Mouse (Mus musculus) cerebellum, adult 11-12 months (tissue): ENCODE measurements around the gene Decr2.

Experiments used
- DNase-seq: peaks from one replicate; pipeline ENCODE4 v3.0.0; 2022

Decr2 gene

DNA sequence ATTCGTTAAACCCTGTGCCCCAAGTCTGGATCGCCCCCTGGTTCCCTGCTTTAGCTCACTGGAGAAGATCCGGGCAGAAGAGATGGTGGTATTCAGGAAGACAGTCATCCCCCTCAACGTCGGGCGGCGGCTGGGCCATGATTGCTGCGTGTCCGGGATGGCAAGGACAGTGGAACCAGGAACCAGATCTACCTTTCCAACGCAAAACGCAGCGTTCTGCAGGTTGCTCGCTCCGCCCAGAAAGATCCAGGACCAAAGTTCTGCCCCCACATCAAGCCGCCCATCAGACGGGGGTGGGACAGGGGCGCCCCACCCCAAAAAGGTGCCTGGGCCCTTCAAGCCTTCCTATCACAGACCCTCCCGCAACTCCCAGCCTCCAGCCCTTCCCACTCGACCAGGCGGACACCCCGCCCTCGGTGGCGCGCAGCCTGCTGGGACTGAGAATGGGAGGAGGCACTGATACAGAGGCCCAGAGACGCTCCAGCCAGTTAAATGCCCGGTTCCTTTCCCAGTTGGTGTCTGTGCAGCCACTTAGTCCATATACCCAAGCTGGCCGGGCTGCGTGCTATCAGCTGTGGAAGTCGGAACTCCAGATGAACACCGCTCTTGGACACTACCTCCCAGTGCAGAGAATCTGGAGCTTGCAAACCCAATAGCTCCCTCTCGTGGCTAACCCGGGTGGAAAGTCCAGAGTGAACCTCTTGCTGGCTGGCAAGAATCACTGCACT, at the start of gene Decr2:
Decr2 (minus strand) TSS at position 433 of the 728 bp plus-strand sequence.
- peak; percentile 86 for DNase-seq

DNA sequence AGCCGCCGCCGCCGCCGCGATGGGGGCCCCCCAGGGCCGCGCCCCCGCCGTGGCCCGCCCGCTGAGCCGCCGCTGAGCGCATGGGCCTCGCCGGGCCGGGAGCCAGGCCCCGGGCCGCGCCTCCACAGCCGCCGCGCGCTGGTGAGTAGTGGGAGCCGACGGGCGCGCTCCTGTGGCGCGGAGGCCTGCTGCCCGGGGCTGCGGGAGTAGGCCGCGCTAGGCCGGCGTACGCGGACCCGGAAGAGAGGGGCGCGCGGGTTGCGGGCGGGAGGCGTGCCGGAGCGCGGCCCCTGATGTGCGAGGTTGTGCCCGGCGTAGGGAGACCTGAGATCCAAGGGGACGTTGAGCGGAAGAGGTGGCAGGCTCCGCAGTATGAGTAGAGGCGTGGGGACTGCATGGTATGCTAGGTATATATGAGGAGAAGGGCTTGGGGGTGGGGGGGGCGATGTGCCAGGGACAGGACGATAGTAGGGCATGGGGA, 48.8 kb upstream of the Decr2 start:
- no peak for DNase-seq

DNA sequence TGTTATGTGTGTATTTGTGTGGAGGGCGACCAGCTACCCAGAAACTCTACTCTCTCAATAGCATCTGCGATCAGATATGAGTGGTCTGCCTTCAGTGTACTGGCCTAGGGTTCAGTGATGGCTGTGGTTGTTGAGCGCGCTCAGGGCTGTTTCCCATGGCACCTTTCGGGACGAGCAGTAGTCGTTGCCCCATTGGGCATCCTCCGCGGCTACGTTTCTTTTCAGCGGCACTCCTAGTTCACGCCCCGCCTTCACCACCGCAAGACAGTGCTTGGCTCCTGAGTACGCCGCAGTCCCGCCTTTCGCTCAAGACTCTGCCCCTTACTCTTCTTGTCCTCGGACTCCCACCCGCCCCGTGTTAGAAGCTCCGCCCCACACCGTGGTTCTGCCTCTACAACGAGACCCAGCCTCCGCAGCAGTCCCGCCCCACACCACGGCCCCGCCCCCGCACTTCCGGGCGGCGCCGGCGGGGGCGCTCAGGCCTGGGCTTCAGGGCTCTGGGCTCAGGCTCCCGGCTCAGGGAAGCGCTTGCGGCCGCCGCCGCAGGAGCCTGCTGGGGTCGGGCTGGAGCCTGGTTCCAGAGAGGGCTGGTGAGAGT, 48.2 kb upstream of the Decr2 start, which contains the start of gene Axin1:
Axin1 (plus strand) TSS at position 450 of the 598 bp plus-strand sequence.
- peak; percentile 97 for DNase-seq

DNA sequence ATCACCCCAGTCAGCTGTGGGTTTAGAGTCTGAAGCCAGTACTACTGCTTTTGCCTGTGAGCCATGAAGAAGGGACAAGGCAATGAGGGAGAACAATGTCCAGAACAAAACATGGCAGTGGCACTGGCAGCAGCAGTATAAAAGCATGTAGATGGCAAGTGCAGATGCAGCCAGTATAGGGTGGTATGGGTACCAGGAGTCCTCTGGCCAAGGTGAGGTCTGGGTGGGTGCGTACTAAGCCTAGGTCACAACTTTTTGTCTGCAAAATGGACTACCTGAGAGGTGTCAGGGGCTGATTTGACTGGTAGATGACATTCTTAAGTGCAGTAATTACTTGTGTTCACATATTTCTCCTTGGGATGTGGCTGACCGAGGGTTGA, 47.6 kb upstream of the Decr2 start:
- DNase-seq: no peak

DNA sequence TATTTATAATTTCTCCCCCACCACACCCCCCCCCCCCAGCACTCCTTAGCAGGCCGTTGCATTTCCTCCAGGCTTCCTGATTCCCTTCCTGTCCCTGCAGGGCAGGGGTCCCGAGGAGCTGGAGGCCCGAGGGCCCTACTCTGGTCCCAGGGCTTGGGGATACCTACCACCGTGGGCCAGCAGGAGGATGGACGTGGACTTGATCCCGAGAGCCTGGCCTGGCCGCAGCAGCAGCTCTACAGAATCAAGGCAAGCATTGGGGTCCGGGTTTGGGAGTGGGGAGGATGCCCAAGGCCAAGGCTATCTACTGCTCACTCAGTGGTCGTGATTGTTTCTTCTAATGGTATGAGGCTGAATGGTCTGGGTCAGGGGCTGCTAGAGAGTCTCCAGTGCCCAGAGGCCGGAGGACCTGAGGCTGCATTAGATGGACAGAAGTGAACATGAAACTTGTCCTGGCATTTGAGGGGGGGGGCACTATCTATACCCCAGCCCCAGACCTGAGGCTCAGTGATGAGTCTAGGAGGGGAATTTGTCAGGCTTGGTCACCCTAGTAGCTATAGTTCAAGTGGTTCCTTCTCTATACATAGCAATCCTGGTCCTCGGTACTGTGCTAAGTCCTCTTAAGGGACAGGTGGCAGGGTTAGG, 47.1 kb upstream of the Decr2 start:
- no peak for DNase-seq

DNA sequence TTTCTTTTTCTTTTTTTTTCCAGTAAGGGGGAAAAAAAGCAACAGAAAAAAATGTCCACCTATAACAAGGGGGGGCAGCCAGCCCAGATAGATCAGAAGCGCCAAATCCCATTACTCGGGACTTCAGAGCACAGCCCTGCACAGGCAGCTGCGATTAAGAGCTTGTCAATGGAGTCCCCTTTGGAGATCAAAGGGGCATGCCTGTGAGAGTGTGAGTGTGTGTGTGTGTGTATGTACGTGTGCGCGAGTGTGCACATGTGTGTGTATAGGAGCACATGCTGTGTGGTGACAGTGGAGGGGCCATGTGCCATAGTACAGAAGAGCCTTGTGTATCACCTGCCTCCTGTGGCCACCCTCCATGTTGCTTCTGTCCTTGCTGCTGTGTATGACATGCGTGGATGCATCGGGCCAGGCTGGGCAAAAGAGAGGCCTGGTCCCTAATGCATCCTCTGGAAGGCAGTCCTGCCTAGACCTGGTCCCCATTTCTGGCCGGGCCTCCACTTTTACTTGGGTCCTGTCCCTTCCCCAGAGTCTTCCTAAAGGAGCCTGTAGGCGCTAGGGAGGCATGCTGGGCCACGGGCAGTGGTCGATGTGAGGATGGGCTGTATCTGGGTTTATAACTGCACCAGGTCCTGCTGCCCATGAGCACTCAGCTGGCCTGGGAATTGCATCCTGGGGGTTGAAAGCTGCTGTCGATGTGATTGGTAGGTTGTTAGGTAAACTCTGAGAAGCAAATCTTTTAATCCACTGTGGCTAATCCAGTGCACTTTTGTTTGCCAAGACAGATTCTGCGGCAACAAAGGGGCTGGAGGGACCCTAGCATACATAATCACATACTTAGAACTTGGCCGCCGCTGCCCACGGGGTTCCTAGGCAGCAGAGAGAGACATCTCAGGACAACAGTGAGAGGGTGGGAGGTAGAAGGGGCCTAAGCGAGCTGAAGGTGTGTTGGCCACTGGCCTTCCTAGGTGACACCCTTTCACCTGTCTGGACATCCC, 42.0 kb upstream of the Decr2 start:
- no peak for DNase-seq

DNA sequence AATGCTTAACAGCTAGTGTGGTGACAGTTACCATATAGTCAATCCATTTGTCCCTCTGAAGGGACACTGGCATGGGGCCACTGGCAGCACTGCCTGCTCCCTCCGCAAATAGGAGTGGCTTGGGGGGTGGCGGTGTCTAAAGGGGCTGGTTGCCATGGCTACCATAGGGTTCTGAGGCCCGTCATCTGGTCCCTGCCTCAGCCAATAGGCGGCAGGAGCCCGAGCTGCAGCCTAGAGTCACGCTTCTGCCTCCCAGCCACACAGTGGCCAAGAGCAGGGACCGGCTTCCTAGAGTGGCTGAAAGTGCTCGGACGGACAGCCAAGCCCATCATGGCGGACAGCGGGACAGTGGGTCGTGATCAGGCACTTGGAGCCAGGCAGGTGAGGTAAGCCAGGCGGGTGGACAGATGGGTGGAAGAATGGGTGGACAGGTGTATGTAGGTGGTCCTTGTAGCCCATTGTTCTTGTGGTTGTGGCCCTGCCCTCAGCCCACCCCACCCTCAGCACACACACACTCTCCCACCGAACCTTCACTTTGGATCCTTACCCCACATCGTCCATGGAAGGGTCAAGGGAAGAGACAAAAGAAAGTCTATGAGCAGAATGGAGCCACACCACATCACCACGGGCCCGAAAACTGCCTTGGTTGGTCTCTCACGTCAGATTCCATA, 41.1 kb upstream of the Decr2 start:
- no peak for DNase-seq

DNA sequence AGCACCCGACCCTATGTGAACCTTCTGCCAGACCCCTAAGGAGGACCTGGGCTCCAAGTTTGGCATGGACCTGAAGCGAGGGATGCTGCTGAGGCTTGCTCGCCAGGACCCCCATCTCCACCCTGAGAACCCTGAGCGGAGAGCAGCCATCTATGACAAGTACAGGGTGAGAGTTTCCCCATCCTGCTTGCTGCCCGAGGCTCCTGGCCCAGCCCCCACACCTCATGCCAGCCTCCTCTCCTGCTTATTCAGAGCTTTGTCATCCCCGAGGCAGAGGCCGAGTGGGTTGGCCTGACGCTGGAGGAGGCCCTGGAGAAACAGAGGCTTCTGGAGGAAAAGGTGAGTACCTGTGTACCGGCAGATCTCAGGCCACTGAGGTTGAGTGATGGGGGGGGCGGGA, 35.1 kb upstream of the Decr2 start:
- no peak for DNase-seq

DNA sequence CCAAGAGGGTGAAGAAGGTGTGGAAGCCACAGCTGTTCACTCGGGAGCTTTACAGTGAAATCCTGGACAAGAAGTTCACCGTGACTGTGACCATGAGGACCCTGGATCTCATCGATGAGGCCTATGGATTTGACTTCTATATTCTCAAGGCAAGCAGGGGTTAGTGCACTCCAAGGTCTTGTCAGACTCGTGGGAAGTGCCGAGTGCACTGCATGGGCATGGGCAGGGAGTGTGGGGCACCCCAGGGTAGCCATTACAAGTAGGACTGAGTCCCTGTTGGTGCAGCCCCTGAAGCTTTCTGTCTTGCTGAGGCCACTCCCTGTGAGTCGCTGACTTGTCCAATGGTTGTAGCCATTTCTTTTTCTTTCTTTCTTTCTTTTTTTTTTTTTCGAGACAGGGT, 34.4 kb upstream of the Decr2 start:
- no peak for DNase-seq

DNA sequence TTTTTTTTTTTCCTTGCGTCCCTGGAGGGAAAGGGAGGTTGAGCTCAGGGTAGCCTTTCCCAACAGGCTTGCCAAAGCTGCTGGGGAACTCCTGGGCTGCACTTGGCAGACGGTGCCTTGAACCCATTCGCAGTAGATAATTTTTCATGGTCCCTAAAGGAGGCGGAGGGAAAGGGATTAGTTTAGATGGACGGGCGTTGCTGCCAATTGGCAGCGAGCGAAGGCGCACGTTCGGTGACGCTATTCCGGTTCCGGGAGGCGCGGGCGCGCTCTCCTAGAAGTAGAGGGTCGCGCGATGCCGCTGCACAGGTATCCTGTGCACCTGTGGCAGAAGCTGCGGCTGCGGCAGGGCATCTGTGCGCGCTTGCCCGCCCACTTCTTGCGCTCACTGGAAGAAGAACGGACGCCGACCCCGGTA, 33.1 kb upstream of the Decr2 start, which contains the start of gene Mrpl28:
Mrpl28 (plus strand) TSS at position 234 of the 418 bp plus-strand sequence.
- DNase-seq: peak; percentile 93

DNA sequence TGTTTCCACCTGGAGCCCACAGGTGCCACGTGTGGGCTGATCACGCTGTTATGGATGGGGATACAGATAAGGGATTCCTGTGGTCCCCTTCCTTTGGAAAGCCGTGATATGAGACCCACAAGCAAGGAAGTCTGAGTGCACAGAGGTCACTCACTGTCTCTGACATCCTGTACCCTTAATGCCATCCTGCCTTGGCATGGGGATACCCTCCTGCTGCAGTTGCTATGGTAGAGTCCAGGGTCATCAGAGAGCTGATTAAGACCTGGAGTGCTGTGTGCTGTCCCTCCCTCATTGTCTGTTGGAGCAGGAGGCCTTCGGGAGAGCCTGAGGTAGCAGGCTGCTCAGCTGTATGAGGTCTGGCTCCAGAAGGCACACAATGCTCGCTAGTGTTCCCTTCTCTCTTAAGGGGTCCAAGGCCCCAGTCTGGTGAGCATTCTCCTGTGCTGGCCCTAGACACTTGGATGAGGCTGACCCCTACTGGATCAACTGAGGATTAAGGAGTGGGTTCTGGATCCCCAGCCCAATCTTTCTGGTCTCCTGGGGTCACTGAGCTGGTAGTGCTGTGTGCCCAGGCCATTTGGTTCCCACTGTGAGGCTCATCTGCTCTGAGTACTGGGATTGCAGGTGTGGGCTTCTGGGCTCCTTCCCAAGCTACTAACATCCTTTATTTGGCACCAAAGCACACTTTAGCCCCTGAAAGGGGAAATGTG, 32.4 kb upstream of the Decr2 start:
- peak; percentile 59 for DNase-seq

DNA sequence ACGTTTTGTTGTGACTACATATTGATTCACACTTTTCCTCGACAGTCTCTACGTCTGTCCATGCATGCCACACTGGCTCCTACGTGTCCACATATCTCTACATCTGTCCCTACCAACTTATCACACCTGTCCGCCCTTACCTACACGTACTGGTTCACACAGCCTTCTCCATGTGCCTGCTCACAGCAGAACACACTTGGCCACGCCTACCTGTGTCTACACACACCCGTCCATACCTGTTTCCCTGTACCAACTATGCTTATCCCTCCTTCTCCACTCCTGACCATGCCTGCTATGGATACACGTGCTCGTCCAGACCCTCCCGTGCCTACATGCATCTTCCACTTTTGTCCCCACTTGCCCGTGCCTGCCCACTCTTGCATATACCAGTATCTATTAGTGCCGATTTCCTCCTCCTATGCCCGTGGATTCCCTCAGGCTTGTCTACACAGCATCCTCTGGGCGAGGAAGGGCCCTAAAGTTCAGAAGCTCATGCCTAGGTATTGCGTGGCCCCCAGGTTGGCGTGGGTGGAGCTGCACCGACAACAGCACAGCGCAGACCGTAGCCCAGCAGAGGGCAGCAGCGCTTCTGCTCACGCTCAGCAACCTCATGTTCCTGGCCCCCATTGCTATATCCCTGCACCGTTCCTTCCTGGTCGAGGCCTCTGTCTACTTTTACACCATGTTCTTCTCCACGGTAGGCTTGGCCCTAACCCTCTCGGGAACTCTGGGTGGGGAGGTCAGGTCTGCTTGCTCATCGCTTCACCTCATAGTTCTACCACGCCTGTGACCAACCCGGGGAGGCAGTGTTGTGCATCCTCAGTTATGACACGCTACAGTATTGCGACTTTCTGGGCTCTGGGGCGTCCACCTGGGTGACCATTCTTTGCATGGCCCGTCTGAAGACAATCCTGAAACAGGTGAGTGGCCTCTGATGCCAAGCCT, 29.9 kb upstream of the Decr2 start:
- DNase-seq: peak; percentile 60

DNA sequence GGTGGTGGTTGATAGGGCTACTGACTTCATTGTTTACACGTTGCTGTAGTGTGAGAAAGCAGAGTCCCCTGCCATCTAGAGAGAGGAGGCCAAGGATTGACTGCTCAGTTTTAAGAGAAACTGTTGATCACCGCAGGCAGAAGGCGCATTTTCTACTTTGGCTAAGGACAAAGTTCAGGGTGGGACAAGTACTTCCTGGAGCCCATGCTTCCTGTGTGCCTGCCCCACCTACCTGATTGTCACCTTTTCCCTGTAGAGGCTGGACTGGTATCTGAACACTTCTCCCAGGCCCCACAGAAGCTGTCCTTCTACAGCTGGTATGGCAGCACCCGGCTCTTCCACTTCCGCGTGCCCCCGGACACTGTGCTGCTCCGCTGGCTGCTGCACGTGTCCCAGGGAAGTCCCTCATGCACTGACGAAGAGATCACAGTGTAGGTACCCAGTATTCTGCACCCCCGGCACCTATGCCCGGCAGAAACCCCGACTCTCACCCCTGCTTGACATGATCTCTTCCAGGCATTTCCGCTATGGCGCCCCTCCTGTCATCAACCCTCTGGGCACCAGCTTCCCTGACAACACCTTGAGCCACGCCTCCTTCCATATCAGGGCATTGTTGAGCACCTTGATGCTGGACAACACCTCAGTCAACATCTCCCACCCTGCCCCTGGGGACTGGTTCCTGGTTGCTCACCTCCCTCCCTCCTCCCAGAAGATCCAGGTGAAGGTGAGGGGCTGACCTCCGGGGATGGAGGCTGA, 26.5 kb upstream of the Decr2 start:
- DNase-seq: no peak

DNA sequence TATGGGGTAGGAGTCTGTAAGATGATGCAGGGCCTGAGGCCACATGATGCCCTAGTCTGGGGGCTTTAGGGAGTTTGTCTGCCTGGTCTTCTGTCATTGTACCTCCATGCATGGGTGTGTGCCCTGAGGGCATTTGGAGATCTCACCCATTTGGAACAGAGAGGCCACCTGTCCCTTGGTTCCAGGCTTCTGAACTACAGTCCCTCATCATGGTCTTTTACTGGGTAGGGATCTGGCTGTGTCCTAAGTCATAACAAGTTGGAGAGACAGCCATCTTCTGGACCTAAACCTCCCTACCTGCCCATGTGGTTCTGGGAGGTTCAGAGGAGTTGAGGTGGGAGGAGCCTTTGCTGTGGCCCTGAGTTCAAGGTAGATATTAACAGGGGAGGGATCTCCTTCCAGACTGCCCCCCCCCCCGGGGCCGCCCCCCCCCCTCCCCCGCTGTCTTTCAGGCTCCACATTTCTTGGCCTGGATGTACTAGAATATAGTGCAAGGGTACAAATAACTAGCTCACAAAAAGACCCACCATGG, 25.9 kb upstream of the Decr2 start:
- no peak for DNase-seq

DNA sequence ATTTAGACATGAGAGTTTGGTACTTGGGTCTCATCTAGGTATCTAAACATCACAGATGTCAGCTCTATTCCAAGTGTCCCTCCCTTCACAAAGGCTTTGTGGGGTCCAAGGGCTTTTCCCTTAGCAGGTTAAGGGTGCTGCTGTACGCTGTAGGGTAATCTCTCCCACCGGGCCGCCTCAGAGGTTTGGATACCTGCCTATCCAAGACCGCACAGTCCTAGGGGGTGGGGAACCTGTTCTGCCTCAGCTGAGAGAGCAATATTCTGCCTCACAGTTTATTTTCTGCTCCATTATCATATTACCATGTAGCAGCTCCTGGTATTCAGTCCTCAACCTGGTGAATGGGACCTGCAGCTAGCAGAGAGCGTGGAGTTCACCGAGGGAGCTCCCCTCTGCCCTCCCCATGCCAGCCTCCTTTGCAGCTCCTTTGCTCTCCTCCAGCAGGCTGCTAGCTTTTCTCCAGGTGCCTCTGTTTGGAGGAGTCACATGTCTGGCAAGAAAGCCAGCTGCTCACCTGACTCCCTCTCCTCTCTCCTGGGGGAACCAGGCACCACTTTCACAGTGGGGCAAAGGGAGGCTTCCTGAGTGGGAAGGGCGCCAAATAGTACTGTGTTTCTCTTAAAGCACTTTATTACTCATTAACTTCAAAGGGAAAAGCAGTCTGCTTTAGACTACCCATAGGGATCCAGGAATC, 25.2 kb upstream of the Decr2 start:
- no peak for DNase-seq

DNA sequence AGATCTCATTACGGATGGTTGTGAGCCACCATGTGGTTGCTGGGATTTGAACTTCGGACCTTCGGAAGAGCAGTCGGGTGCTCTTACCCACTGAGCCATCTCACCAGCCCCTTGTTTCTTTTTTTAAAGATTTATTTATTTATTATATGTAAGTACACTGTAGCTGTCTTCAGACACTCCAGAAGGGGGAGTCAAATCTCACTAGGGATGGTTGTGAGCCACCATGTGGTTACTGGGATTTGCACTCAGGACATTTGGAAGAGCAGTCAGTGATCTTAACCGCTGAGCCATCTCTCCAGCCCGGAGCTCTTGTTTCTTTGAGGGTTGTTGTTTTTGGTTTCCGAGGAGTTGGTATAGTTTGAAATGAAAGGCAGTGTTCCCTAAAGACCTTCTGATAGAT, 24.3 kb upstream of the Decr2 start:
- DNase-seq: peak; percentile 12

DNA sequence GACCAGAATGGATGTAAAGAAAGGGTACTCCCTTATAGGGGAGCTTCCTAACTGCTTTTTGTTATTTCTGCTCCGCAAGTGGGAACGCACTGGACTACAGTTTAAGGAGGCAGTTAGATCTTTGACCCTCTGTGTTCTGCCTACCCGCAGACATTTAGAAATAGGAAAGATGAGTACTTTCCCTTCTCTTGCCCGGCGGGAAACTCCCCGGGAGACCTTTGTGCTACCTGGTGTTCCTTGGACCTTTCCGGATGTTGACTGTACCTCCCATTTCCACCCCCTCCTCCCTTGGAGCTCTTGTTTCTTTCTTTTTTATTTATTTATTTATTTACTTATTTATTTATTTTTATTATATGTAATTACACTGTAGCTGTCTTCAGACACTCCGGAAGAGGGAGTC, 23.9 kb upstream of the Decr2 start:
- no peak for DNase-seq

DNA sequence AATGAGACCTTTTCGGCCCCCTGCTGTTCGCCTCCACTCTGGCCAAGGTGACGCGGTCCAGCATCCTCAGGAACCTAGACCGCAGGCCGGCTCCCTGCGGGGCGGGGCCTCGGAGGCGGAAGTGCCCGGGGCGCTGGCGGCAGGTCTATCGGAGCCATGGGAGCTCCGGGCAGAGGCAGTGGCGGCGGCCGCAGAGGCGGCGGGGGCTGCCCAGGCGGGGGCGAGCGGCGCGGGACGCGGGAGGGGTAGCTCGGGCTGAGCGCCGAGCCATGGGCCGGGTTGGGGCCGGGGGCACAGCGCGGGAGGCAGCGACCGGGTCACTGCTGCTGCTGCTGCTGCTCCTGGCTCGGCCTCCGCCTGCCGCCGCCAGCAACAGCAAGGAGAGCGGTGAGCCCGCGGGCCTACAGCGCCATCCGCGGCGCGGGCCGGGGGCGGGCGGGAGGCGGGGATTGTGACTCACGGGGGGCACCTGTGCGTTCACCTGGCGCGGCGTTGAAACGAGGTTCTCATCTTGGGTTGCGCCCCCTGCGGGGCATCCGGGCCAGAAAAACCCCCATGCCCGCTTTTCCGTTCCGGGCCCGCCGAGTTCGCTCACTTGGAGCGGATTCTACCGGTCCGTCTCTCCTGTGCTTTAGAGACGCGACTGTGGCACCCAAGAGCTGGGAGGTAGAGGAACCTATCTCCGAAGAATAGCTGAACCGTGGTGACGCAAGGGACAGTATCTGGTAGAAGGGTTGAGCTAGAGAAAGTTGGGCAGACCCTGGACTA, 23.2 kb upstream of the Decr2 start, which contains the start of gene Tmem8:
Tmem8 (plus strand) TSS at position 119 of the 768 bp plus-strand sequence.
- peak; percentile 86 for DNase-seq
